Mouse (Mus musculus) heart, postnatal 0 days (tissue): ENCODE results near the gene Tm4sf19. TPM values are rescaled to one million over a fixed set of nuclear protein-coding genes. Genes with fewer than 3 reads are reported as not detected.

Source experiments
- ATAC-seq: fragments of 200-750 bp; cut with Nextera tagmentation; 2 replicates; pipeline ENCODE4 v1.8.0; 2017; ENCODE audit warnings: low read depth, moderate number of reproducible peaks, moderate library complexity; ENCODE audit not compliant: insufficient read depth
- DNase-seq: peaks from one replicate; pipeline ENCODE4 v3.0.0-alpha.2; 2016; ENCODE audit warnings: low spot score
- H3K27ac ChIP-seq: fragments of 300-500 bp; sonication (generic); 2 replicates; pipeline ENCODE4 v1.5.1; 2014; ENCODE audit warnings: low read depth, mild to moderate bottlenecking
- H3K27me3 ChIP-seq: fragments of 300-500 bp; sonication (generic); 2 replicates; pipeline ENCODE4 v1.6.1; 2014; ENCODE audit warnings: low read length, mixed read lengths; ENCODE audit not compliant: control insufficient read depth, insufficient read depth
- H3K36me3 ChIP-seq: fragments of 300-500 bp; sonication (generic); replicated peaks from 2 replicates; pipeline ENCODE4 v1.6.1; 2014; ENCODE audit warnings: low read length, mixed read lengths; ENCODE audit not compliant: control insufficient read depth, insufficient read depth
- H3K4me1 ChIP-seq: fragments of 300-500 bp; sonication (generic); 2 replicates; pipeline ENCODE4 v1.6.1; 2014; ENCODE audit warnings: antibody characterized with exemption; ENCODE audit not compliant: control insufficient read depth, insufficient read depth
- H3K4me2 ChIP-seq: fragments of 300-500 bp; sonication (generic); 2 replicates; pipeline ENCODE4 v1.6.1; 2014; ENCODE audit warnings: low read depth, mild to moderate bottlenecking, low read length, moderate library complexity
- H3K4me3 ChIP-seq: fragments of 300-500 bp; sonication (generic); 2 replicates; pipeline ENCODE4 v1.5.1; 2014; ENCODE audit warnings: low read depth, low read length
- H3K9ac ChIP-seq: fragments of 300-500 bp; sonication (generic); replicated peaks from 2 replicates; pipeline ENCODE4 v1.6.1; 2014; ENCODE audit warnings: low read depth, low read length, mixed read lengths
- H3K9me3 ChIP-seq: fragments of 300-500 bp; sonication (generic); replicated peaks from 2 replicates; pipeline ENCODE4 v1.6.1; 2016; ENCODE audit warnings: low read length; ENCODE audit not compliant: control insufficient read depth
- CTCF ChIP-seq: IDR thresholded peaks from 2 replicates; pipeline ENCODE4 v1.5.1; 2016; ENCODE audit warnings: antibody characterized with exemption, control low read depth, low read depth
- EP300 ChIP-seq: IDR thresholded peaks from 2 replicates; pipeline ENCODE4 v1.6.1; 2016; ENCODE audit warnings: antibody characterized with exemption, low read depth
- WGBS: fragments of 180-500 bp; shearing (Covaris S2); extraction: QIAGEN DNeasy Blood & Tissue Kit; methylation state at CpG from one replicate; pipeline ENCODE4 v1.1.7; 2014; 5-methylcytosine and 5-hydroxymethylcytosine counted together
- polyA plus RNA-seq: library from polyadenylated mRNA; unstranded; fragments of >200 nt; fragmentation: Nextera tagmentation; extraction: Ambion mirVana; gene quantifications from 2 replicates; pipeline ENCODE4 v1.2.1, GENCODE M21; 2015
- total RNA-seq: library from RNA; depleted of rRNA; stranded (reverse); fragments of >200 nt; gene quantifications from 2 replicates; pipeline ENCODE4 v1.2.3, GENCODE M21; 2014; ENCODE audit warnings: low replicate concordance; rRNA removed

Gene Tm4sf19
- total and polyA plus RNA-seq, 2 experiments from 2014 or later: not detected

DNA sequence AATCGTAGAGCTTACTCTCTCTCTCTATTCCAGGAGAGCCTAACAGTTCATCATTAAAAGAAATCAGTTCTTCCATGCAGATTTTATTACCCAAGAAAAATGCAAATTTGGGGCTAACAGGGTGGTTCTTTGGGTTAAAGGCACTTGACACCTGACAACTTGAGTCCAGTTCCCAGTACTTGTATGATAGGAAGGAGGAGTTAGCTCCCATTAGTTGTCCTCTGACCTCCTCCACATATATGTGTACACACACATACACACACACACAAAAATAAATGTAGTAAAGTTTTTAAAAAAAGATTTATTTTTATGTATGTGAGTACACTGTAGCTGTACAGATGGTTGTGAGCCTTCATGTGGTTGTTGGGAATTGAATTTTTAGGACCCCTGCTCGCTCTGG is 49.8 kb downstream of the Tm4sf19 start:
- ATAC-seq (no peak), DNase-seq (no peak)
- Histone ChIP-seq H3K9me3 (no peaks in the 10 kb centered on the region), H3K27me3 (no peaks in the 10 kb centered on the region), H3K36me3 (peaks cover 26% of the 10 kb centered on the region), H3K27ac (no peak overlapping the region), H3K4me3 (no peak overlapping the region), H3K9ac (no peak overlapping the region), H3K4me1 (peaks cover 6% of the 10 kb centered on the region; the same call in 1 of the 2 replicates), H3K4me2 (no peak overlapping the region)
- TF ChIP-seq CTCF (no peak), EP300 (no peak)
- 87% methylated on average over 2 of the region's 2 CpGs for WGBS

DNA sequence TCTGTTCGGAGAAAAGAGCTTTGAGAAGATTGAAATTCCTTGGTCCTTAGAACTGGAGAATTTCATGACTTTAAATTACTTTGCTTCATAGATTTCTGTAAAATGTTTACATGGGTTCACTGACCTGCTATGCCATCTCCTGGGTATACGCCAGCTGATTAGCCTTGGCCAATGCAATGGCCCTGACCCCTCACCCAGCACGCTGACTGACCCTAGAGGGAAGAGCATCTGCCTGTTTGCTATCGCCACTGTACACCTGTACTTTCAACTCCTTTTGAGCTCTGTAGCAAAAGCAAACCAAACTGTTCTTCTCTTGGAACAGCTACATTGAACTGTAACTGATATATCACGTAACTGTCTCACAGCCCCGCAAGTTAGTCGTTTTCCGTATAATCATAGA is 52.8 kb downstream of the Tm4sf19 start:
- Histone ChIP-seq H3K4me1 (no peaks in the 10 kb centered on the region; the same call in 1 of the 2 replicates), H3K4me3 (no peak overlapping the region), H3K9ac (no peak overlapping the region), H3K27ac (no peak overlapping the region), H3K9me3 (no peaks in the 10 kb centered on the region), H3K27me3 (no peaks in the 10 kb centered on the region), H3K4me2 (no peak overlapping the region), H3K36me3 (peaks cover 45% of the 10 kb centered on the region)
- no peak for DNase-seq
- 93% methylated on average over 8 of the region's 8 CpGs for WGBS
- TF ChIP-seq EP300: no peak
- no peak for TF ChIP-seq CTCF
- ATAC-seq: no peak

DNA sequence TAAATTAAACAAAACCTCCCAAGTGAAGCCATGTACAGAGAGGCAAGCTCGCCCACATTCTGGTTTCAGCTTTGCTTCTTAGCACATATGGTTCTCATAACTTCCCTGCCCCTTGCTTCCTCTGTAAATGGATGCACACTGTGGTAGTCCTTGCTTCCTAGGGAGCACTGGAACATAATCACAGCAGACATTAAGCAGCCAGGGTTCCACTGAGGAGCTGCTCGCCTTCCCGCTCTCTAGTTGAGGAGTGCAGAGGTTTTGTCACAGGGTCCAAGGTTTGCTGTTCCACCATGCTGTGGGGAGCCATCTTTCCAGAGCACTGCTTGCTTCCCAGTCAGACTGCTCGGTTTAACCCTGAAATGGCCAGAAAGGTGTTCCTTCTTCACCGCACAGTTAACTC is 54.3 kb downstream of the Tm4sf19 start:
- ATAC-seq: no peak
- no peaks in the 10 kb centered on the region for H3K27me3 ChIP-seq
- H3K4me1 ChIP-seq: no peaks in the 10 kb centered on the region; the same call in 1 of the 2 replicates

GRCm38 (mm10) chr16:32456086-32456485 is 55.8 kb downstream of the Tm4sf19 start:
- no peaks in the 10 kb centered on the region; the same call in 1 of the 2 replicates for H3K4me1 ChIP-seq
- no peak overlapping the region for H3K4me2 ChIP-seq
- ATAC-seq (no peak), DNase-seq (no peak)
- TF ChIP-seq EP300: no peak
- TF ChIP-seq CTCF: no peak
- peaks cover 52% of the 10 kb centered on the region for H3K36me3 ChIP-seq
- no peaks in the 10 kb centered on the region for H3K27me3 ChIP-seq
- no peak overlapping the region for H3K27ac ChIP-seq
- no peak overlapping the region for H3K4me3 ChIP-seq
- no peaks in the 10 kb centered on the region for H3K9me3 ChIP-seq
- H3K9ac ChIP-seq: no peak overlapping the region

More for the DNA sequence above, 54.3 kb downstream of the Tm4sf19 start:
- peaks cover 52% of the 10 kb centered on the region for H3K36me3 ChIP-seq
- no peaks in the 10 kb centered on the region for H3K9me3 ChIP-seq
- H3K9ac ChIP-seq: no peak overlapping the region
- no peak overlapping the region for H3K27ac ChIP-seq
- no peak for TF ChIP-seq CTCF
- no peak for TF ChIP-seq EP300
- DNase-seq: no peak
- no peak overlapping the region for H3K4me3 ChIP-seq
- 94% methylated on average over 5 of the region's 5 CpGs for WGBS
- no peak overlapping the region for H3K4me2 ChIP-seq

GRCm38 (mm10) chr16:32456761-32457160 is 56.5 kb downstream of the Tm4sf19 start:
- no peak for ATAC-seq
- WGBS: 100% methylated on average over 1 of the region's 1 CpGs

More at GRCm38 (mm10) chr16:32456761-32457160, 56.5 kb downstream of the Tm4sf19 start:
- Histone ChIP-seq H3K9me3 (no peaks in the 10 kb centered on the region), H3K27ac (no peak overlapping the region), H3K36me3 (peaks cover 54% of the 10 kb centered on the region), H3K27me3 (no peaks in the 10 kb centered on the region), H3K4me3 (no peak overlapping the region), H3K9ac (no peak overlapping the region), H3K4me1 (no peaks in the 10 kb centered on the region; the same call in 1 of the 2 replicates), H3K4me2 (no peak overlapping the region)
- no peak for DNase-seq
- TF ChIP-seq CTCF: no peak

Other genes starting within 250 kb of the Tm4sf19 start
- gene Nrros, start 234.9 kb upstream of the Tm4sf19 start, total RNA-seq: 13.4 and 16.6 TPM in 2 replicates
- gene Nrros, start 234.9 kb upstream of the Tm4sf19 start, polyA plus RNA-seq: 6.1 and 6.8 TPM in 2 replicates
- gene Bex6, start 220.7 kb upstream of the Tm4sf19 start, total RNA-seq: not detected in 2 replicates
- gene Bex6, start 220.7 kb upstream of the Tm4sf19 start, polyA plus RNA-seq: not detected in 2 replicates
- gene Fbxo45, start 153.3 kb upstream of the Tm4sf19 start, total RNA-seq: 9.8 and 13.7 TPM in 2 replicates
- 5.1 and 5.8 TPM in 2 replicates for gene Fbxo45, start 153.3 kb upstream of the Tm4sf19 start, polyA plus RNA-seq
- gene Wdr53, start 153.3 kb upstream of the Tm4sf19 start, total RNA-seq: 3.6 and 5.8 TPM in 2 replicates
- gene Wdr53, start 153.3 kb upstream of the Tm4sf19 start, polyA plus RNA-seq: 10.3 and 11.7 TPM in 2 replicates
- 0.15 and 0.31 TPM in 2 replicates for gene Smco1, start 129.0 kb upstream of the Tm4sf19 start, total RNA-seq
- 2.8 and 3.1 TPM in 2 replicates for gene Smco1, start 129.0 kb upstream of the Tm4sf19 start, polyA plus RNA-seq
- 19.1 and 30.1 TPM in 2 replicates for gene Rnf168, start 123.0 kb upstream of the Tm4sf19 start, total RNA-seq
- 14.1 and 14.8 TPM in 2 replicates for gene Rnf168, start 123.0 kb upstream of the Tm4sf19 start, polyA plus RNA-seq
- 7.3 and 11.4 TPM in 2 replicates for gene Ubxn7, start 68.2 kb upstream of the Tm4sf19 start, total RNA-seq
- 11.5 and 12.0 TPM in 2 replicates for gene Ubxn7, start 68.2 kb upstream of the Tm4sf19 start, polyA plus RNA-seq
- 11.1 and 18.1 TPM in 2 replicates for gene Tctex1d2, start 19.2 kb downstream of the Tm4sf19 start, total RNA-seq
- 26.8 and 30.3 TPM in 2 replicates for gene Tctex1d2, start 19.2 kb downstream of the Tm4sf19 start, polyA plus RNA-seq
- 50.3 and 54.2 TPM in 2 replicates for gene Pcyt1a, start 30.4 kb downstream of the Tm4sf19 start, total RNA-seq
- gene Pcyt1a, start 30.4 kb downstream of the Tm4sf19 start, polyA plus RNA-seq: 45.3 and 45.4 TPM in 2 replicates
- 1.7 and 2.6 TPM in 2 replicates for gene Slc51a, start 87.4 kb downstream of the Tm4sf19 start, total RNA-seq
- 1.9 and 3.2 TPM in 2 replicates for gene Slc51a, start 87.4 kb downstream of the Tm4sf19 start, polyA plus RNA-seq
- gene Zdhhc19, start 95.8 kb downstream of the Tm4sf19 start, total RNA-seq: not detected in 2 replicates
- not detected in 2 replicates for gene Zdhhc19, start 95.8 kb downstream of the Tm4sf19 start, polyA plus RNA-seq
- 35.3 and 71.7 TPM in 2 replicates for gene Tfrc, start 208.4 kb downstream of the Tm4sf19 start, total RNA-seq
- 46.5 and 57.1 TPM in 2 replicates for gene Tfrc, start 208.4 kb downstream of the Tm4sf19 start, polyA plus RNA-seq
- 9.4 and 14.2 TPM in 2 replicates for gene Tnk2, start 243.4 kb downstream of the Tm4sf19 start, total RNA-seq
- 6.0 and 7.0 TPM in 2 replicates for gene Tnk2, start 243.4 kb downstream of the Tm4sf19 start, polyA plus RNA-seq